Mouse (Mus musculus) liver, embryonic 11.5 days (tissue): ENCODE measurements at regions not wholly inside any gene's neighbourhood (a gene's known extent, or its start where the extent isn't known, plus 50 kb on each side); places are given as distances from the start of the nearest gene placed in this dataset.

ENCODE experiments used
- ATAC-seq: fragments of 200-750 bp; cut with Nextera tagmentation; replicated peaks from 2 replicates; pipeline ENCODE4 v1.8.0; 2017; ENCODE audit warnings: moderate number of reproducible peaks, mild to moderate bottlenecking, moderate TSS enrichment, moderate library complexity; ENCODE audit not compliant: low FRiP score
- DNase-seq: peaks from one replicate; pipeline ENCODE4 v3.0.0-alpha.2; 2017; ENCODE audit warnings: low spot score
- H3K27ac ChIP-seq: fragments of 300-500 bp; sonication (generic); 2 replicates; pipeline ENCODE4 v1.5.1; 2014; ENCODE audit warnings: mild to moderate bottlenecking, low read depth, low read length, control low read depth
- H3K27me3 ChIP-seq: fragments of 300-500 bp; sonication (generic); replicated peaks from 2 replicates; pipeline ENCODE4 v1.6.1; 2014; ENCODE audit warnings: low read length, mixed read lengths; ENCODE audit not compliant: control insufficient read depth, insufficient read depth
- H3K36me3 ChIP-seq: fragments of 300-500 bp; sonication (generic); 2 replicates; pipeline ENCODE4 v1.6.1; 2014; ENCODE audit warnings: mild to moderate bottlenecking, low read length, moderate library complexity, mixed read lengths; ENCODE audit not compliant: control insufficient read depth, insufficient read depth
- H3K4me1 ChIP-seq: fragments of 300-500 bp; sonication (generic); replicated peaks from 2 replicates; pipeline ENCODE4 v1.6.1; 2014; ENCODE audit warnings: low read length, mixed read lengths; ENCODE audit not compliant: control insufficient read depth, insufficient read depth
- H3K4me2 ChIP-seq: fragments of 300-500 bp; sonication (generic); 2 replicates; pipeline ENCODE4 v1.6.1; 2014; ENCODE audit warnings: mild to moderate bottlenecking, control low read depth, moderate library complexity
- H3K4me3 ChIP-seq: fragments of 300-500 bp; sonication (generic); 2 replicates; pipeline ENCODE4 v1.5.1; 2014; ENCODE audit warnings: low read depth, low read length, control low read depth
- H3K9ac ChIP-seq: fragments of 300-500 bp; sonication (generic); 2 replicates; pipeline ENCODE4 v1.6.1; 2014; ENCODE audit warnings: low read depth, low read length, control low read depth
- H3K9me3 ChIP-seq: fragments of 300-500 bp; sonication (generic); 2 replicates; pipeline ENCODE4 v1.6.1; 2016; ENCODE audit warnings: low read length, inconsistent platforms, mixed read lengths; ENCODE audit not compliant: control insufficient read depth
- WGBS: fragments of 180-500 bp; shearing (Covaris S2); extraction: QIAGEN DNeasy Blood & Tissue Kit; methylation state at CpG from one replicate; pipeline ENCODE4 v1.1.7; 2014; 5-methylcytosine and 5-hydroxymethylcytosine counted together

GRCm38 (mm10) chr4:33640576-33641255 is 283.7 kb upstream of the Cnr1 start:
- 81% methylated on average over 11 of the region's 11 CpGs for WGBS
- Histone ChIP-seq H3K27me3 (no peaks in the 10 kb centered on the region), H3K4me1 (no peaks in the 10 kb centered on the region), H3K4me2 (no peak overlapping the region), H3K27ac (no peak overlapping the region), H3K4me3 (no peak overlapping the region), H3K36me3 (no peaks in the 10 kb centered on the region), H3K9me3 (no peaks in the 10 kb centered on the region), H3K9ac (no peak overlapping the region)
- no peak for ATAC-seq
- no peak for DNase-seq

- no peak for ATAC-seq
- no peak overlapping the region for H3K27ac ChIP-seq
- 78% methylated on average over 6 of the region's 6 CpGs for WGBS
- H3K4me2 ChIP-seq: no peak overlapping the region
- no peaks in the 10 kb centered on the region for H3K27me3 ChIP-seq
- H3K9me3 ChIP-seq: no peaks in the 10 kb centered on the region
- no peaks in the 10 kb centered on the region for H3K4me1 ChIP-seq
- no peaks in the 10 kb centered on the region for H3K36me3 ChIP-seq
- no peak overlapping the region for H3K9ac ChIP-seq
- no peak for DNase-seq
- H3K4me3 ChIP-seq: no peak overlapping the region
Measured at GRCm38 (mm10) chr4:33641883-33642282, 282.5 kb upstream of the Cnr1 start.

GRCm38 (mm10) chr4:33642526-33642925 is 281.9 kb upstream of the Cnr1 start:
- no peak for DNase-seq
- H3K4me1 ChIP-seq: no peaks in the 10 kb centered on the region
- no peaks in the 10 kb centered on the region for H3K27me3 ChIP-seq
- no peak for ATAC-seq
- H3K27ac ChIP-seq: no peak overlapping the region
- H3K9me3 ChIP-seq: no peaks in the 10 kb centered on the region
- H3K36me3 ChIP-seq: no peaks in the 10 kb centered on the region
- H3K4me3 ChIP-seq: no peak overlapping the region
- H3K4me2 ChIP-seq: no peak overlapping the region
- H3K9ac ChIP-seq: no peak overlapping the region
- WGBS: 81% methylated on average over 13 of the region's 13 CpGs

GRCm38 (mm10) chr4:33645217-33645616 is 279.2 kb upstream of the Cnr1 start:
- WGBS: 64% methylated on average over 2 of the region's 2 CpGs
- Histone ChIP-seq H3K9ac (no peak overlapping the region), H3K27ac (no peak overlapping the region), H3K27me3 (no peaks in the 10 kb centered on the region), H3K9me3 (no peaks in the 10 kb centered on the region), H3K4me1 (no peaks in the 10 kb centered on the region), H3K36me3 (no peaks in the 10 kb centered on the region), H3K4me3 (no peak overlapping the region), H3K4me2 (no peak overlapping the region)
- ATAC-seq (no peak), DNase-seq (no peak)

GRCm38 (mm10) chr4:33651292-33651691 is 273.1 kb upstream of the Cnr1 start:
- Histone ChIP-seq H3K4me2 (no peak overlapping the region), H3K4me1 (no peaks in the 10 kb centered on the region), H3K36me3 (no peaks in the 10 kb centered on the region), H3K9ac (no peak overlapping the region), H3K9me3 (no peaks in the 10 kb centered on the region), H3K4me3 (no peak overlapping the region), H3K27ac (no peak overlapping the region), H3K27me3 (no peaks in the 10 kb centered on the region)
- no peak for DNase-seq
- ATAC-seq: no peak
- 83% methylated on average over 5 of the region's 5 CpGs for WGBS

GRCm38 (mm10) chr4:33659766-33660165 is 264.6 kb upstream of the Cnr1 start:
- 85% methylated on average over 14 of the region's 14 CpGs for WGBS
- no peaks in the 10 kb centered on the region for H3K9me3 ChIP-seq
- no peak overlapping the region for H3K4me2 ChIP-seq
- no peak overlapping the region for H3K4me3 ChIP-seq
- no peaks in the 10 kb centered on the region for H3K36me3 ChIP-seq
- no peak overlapping the region for H3K27ac ChIP-seq
- H3K9ac ChIP-seq: no peak overlapping the region
- no peaks in the 10 kb centered on the region; the same call in 1 of the 2 replicates for H3K4me1 ChIP-seq
- DNase-seq (no peak), ATAC-seq (no peak)
- H3K27me3 ChIP-seq: no peaks in the 10 kb centered on the region

- ATAC-seq (no peak), DNase-seq (no peak)
- Histone ChIP-seq H3K27me3 (no peaks in the 10 kb centered on the region), H3K9ac (no peak overlapping the region), H3K4me3 (no peak overlapping the region), H3K36me3 (no peaks in the 10 kb centered on the region), H3K4me2 (no peak overlapping the region), H3K4me1 (no peaks in the 10 kb centered on the region; the same call in 1 of the 2 replicates), H3K27ac (no peak overlapping the region), H3K9me3 (no peaks in the 10 kb centered on the region)
- WGBS: 75% methylated on average over 5 of the region's 5 CpGs
Measured at GRCm38 (mm10) chr4:33660553-33660952, 263.8 kb upstream of the Cnr1 start.

GRCm38 (mm10) chr4:33661862-33662261 is 262.5 kb upstream of the Cnr1 start:
- Histone ChIP-seq H3K27me3 (no peaks in the 10 kb centered on the region), H3K27ac (no peak overlapping the region), H3K4me1 (no peaks in the 10 kb centered on the region; the same call in 1 of the 2 replicates), H3K4me3 (no peak overlapping the region), H3K36me3 (no peaks in the 10 kb centered on the region), H3K9me3 (no peaks in the 10 kb centered on the region), H3K4me2 (no peak overlapping the region), H3K9ac (no peak overlapping the region)
- ATAC-seq (peak; percentile 91), DNase-seq (no peak)
- 64% methylated on average over 3 of the region's 3 CpGs for WGBS

- DNase-seq (no peak), ATAC-seq (no peak)
- Histone ChIP-seq H3K27me3 (no peaks in the 10 kb centered on the region), H3K4me3 (no peak overlapping the region), H3K4me1 (no peaks in the 10 kb centered on the region; the same call in 1 of the 2 replicates), H3K36me3 (no peaks in the 10 kb centered on the region), H3K4me2 (no peak overlapping the region), H3K27ac (no peak overlapping the region), H3K9me3 (no peaks in the 10 kb centered on the region), H3K9ac (no peak overlapping the region)
- WGBS: 66% methylated on average over 11 of the region's 11 CpGs
Measured at GRCm38 (mm10) chr4:33662965-33663364, 261.4 kb upstream of the Cnr1 start.
